Mouse (Mus musculus) megakaryocyte, embryonic 14.5 days (primary cell): ENCODE data around the gene Il6ra. TPM values are rescaled to one million over a fixed set of nuclear protein-coding genes. Genes with fewer than 3 reads are reported as not detected.
"Not testable (repeated sequence)": the region's sequence is repeated elsewhere in the genome, so short reads cannot be mapped to it uniquely, and the experiment has no call there.

Source experiments
- H3K27me3 ChIP-seq: replicated peaks from 2 replicates; pipeline ENCODE3; 2012; ENCODE audit warnings: inconsistent platforms
- H3K36me3 ChIP-seq: replicated peaks from 2 replicates; pipeline ENCODE3; 2012; ENCODE audit warnings: low read length, inconsistent platforms, mixed read lengths
- H3K4me1 ChIP-seq: 2 replicates; pipeline ENCODE4 v1.6.1; 2012; ENCODE audit warnings: inconsistent platforms
- H3K4me3 ChIP-seq: replicated peaks from 2 replicates; pipeline ENCODE3; 2012; ENCODE audit warnings: moderate library complexity, mild to moderate bottlenecking, inconsistent platforms
- H3K9me3 ChIP-seq: 2 replicates; pipeline ENCODE4 v1.6.1; 2012; ENCODE audit warnings: inconsistent platforms
- FLI1 ChIP-seq: IDR thresholded peaks from 2 replicates; pipeline ENCODE4 v1.6.1; 2012; ENCODE audit warnings: low read length, inconsistent platforms, mixed read lengths
- GATA1 ChIP-seq: IDR thresholded peaks from 3 replicates; pipeline ENCODE4 v1.6.1; 2012; ENCODE audit warnings: mixed read lengths, low read length, inconsistent platforms, borderline replicate concordance
- polyA plus RNA-seq: library from polyadenylated mRNA; stranded (reverse); fragments of >175 nt; gene quantifications from 2 replicates; pipeline ENCODE4 v1.2.3, GENCODE M21; 2012; ENCODE audit warnings: low replicate concordance; ENCODE audit not compliant: insufficient read depth

Gene Il6ra
- polyA plus RNA-seq, 1 experiment = 6.3 TPM

DNA sequence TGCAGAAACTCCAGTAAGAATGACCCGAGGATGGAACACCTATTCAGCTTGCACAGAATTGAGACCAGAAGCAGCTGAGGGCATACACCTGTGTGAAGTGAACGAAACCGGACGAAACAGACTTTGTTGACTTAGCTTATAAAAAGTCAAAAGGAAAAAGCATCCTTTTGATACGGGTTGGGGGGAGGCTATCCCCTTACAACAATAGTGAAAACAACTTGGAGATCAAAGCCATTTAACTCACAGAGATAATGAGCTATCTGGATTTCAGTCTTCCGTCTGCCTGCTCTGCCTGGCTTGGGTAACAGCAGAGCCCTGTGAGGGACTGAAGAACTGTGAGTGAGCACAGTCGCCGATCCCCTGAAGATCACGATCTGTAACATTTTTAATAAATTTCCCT, 44.0 kb downstream of the Il6ra start:
- Histone ChIP-seq H3K9me3 (peaks cover 14% of the 10 kb centered on the region), H3K4me3 (no peak overlapping the region), H3K27me3 (peaks cover 57% of the 10 kb centered on the region), H3K4me1 (peaks cover 36% of the 10 kb centered on the region), H3K36me3 (peaks cover 34% of the 10 kb centered on the region)
- no peak for TF ChIP-seq GATA1
- no peak for TF ChIP-seq FLI1

DNA sequence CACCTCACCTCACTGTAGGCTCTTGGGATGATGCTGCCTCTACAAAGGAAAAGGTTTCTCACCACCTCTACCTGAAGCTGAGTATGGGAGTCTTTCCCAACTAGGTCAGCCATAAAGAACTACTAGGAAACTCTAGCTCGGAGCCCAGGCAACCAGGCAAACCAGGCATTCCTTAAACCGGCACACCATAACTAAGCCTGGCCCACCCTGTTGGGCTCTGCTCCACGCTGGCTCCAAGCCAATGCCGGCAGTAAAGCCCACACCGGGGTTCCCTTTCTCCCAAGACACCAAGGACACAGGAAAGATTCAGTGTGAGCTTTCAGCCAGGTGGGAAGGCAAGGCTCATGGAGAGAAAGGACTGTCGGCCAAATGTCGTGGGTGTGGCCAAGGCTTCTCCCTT, 44.6 kb downstream of the Il6ra start:
- Histone ChIP-seq H3K4me1 (peaks cover 42% of the 10 kb centered on the region), H3K36me3 (peaks cover 28% of the 10 kb centered on the region), H3K4me3 (no peak overlapping the region), H3K27me3 (peaks cover 57% of the 10 kb centered on the region), H3K9me3 (peaks cover 12% of the 10 kb centered on the region)
- TF ChIP-seq GATA1 (no peak), FLI1 (no peak)

DNA sequence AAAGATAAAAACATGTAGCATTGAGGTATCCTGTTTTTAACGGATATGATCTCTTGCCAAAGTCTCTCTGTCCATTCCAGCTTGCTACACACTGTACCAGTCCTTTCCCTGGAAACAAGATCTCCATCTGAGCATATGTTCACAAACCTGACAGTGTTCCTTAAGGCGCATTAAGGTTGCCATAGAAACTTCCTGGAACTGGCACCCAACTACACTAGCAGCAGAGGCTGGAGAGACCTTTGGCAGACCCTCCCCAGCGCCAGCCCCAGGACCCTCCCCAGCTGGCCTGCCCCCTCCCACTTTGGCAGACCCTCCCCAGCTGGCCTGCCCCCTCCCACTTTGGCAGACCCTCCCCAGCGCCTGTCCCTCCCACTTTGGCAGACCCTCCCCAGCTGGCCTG, 45.3 kb downstream of the Il6ra start:
- peaks cover 22% of the 10 kb centered on the region for H3K36me3 ChIP-seq
- H3K9me3 ChIP-seq = peaks cover 5% of the 10 kb centered on the region
- peaks cover 53% of the 10 kb centered on the region for H3K27me3 ChIP-seq
- no peak for TF ChIP-seq GATA1
- TF ChIP-seq FLI1 = no peak
- no peak overlapping the region for H3K4me3 ChIP-seq
- H3K4me1 ChIP-seq = peaks cover 43% of the 10 kb centered on the region

DNA sequence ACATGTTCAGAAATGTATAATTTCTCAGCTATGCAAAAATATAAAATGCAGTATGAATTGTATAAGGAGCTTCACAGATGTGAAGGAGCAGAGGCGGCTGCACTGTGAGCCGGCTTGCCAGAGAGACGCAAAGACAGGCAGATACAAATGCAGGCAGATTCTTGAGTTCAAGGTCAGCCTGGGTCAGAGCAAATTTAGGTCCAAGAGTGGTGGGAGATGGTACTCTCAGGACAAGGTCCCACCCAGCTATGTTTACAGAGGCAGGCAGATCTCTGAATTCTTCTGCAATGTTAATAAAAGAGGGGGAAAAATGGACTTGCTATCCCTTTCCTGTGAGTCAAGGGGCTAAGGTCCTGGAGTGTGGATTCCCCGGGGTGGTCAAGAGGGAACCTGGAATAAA, 47.2 kb downstream of the Il6ra start:
- H3K9me3 ChIP-seq = no peaks in the 10 kb centered on the region
- TF ChIP-seq FLI1 (no peak), GATA1 (no peak)
- H3K36me3 ChIP-seq = peaks cover 8% of the 10 kb centered on the region
- peaks cover 48% of the 10 kb centered on the region for H3K27me3 ChIP-seq
- H3K4me1 ChIP-seq = peaks cover 45% of the 10 kb centered on the region
- H3K4me3 ChIP-seq = no peak overlapping the region

DNA sequence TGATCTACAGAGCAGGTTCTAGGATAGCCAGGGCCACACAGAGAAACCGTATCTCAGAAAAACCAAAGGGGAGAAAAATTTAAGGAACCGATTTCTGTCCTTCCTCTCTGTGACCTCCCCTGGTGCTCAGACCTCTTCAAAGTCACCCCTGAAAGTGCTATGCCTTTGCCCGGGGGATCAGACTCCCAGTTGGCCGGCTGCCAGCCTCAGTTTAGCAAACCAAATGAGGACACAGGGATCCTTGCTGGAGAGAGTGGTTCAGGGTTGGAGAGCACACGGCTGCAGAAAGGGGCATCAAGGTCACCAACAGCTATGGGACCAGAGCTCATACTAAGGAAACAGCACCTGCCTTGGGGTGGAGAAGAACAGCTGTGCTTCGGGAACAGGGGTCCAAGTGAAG, 48.0 kb downstream of the Il6ra start:
- no peak overlapping the region for H3K4me3 ChIP-seq
- TF ChIP-seq FLI1 (no peak), GATA1 (no peak)
- no peaks in the 10 kb centered on the region for H3K9me3 ChIP-seq
- H3K27me3 ChIP-seq = peaks cover 48% of the 10 kb centered on the region
- H3K36me3 ChIP-seq = peaks cover under 1% of the 10 kb centered on the region
- peaks cover 44% of the 10 kb centered on the region for H3K4me1 ChIP-seq

DNA sequence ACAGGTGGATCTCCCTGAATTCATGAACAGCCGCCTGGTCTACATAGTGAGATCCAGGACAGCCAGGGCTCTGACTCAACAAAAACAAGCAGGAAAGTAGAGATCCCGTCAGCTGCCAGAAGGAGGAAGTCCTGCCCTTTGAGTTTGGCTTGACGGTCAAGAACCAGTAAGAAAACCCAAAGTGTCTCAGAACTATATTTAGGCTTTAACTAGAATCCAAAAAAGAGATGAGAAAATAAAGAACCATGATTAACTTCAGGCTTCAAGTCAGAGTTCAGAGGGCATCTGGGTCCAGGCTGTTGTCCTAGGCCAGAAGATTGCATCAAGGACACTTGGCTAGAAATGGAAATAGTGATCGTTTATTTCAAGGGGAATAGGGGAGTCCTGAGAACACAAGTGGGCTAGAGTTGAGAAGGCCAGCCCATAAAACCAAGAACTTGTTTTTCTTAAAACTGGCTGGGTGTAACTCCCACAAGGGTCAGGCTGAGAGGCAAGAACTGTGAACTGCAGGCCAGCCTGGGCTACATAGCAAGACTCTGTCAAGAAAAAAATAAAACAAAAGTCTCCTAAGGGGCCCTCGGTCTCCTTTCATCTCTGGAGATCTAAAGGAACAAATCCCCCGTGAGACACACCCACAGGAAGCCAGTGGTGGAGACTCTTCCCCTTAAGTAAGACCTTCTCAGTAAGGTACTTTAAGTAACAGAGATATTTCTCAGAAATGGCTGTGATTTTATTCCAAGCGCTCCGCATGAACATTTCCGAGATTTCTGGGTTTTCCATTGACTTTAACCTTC, 49.1 kb downstream of the Il6ra start:
- Histone ChIP-seq H3K4me3 (peak overlapping the region; percentile 70), H3K36me3 (no peaks in the 10 kb centered on the region), H3K9me3 (no peaks in the 10 kb centered on the region), H3K4me1 (peaks cover 40% of the 10 kb centered on the region), H3K27me3 (peaks cover 48% of the 10 kb centered on the region)
- TF ChIP-seq GATA1 = no peak
- no peak for TF ChIP-seq FLI1

DNA sequence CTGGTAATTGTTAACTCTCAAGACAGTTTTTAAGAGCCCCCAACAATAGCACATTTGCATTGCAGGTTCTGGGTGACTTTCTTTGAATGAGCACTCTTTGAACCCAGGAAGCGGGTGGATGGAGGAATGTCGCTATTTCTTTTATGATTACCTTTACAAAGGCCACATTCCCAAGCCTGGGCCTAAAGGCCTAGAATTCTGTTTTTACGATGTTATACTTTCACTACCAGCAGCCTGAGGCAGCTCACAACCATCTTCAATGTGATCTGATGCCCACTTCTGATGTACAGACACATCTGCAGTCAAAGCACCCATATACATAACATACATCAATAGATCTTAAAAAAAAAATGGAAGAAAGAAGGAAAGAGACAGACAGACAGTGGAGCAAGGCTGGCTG, 49.7 kb downstream of the Il6ra start:
- H3K4me1 ChIP-seq = peaks cover 43% of the 10 kb centered on the region
- peak overlapping the region; percentile 70 for H3K4me3 ChIP-seq
- H3K27me3 ChIP-seq = peaks cover 45% of the 10 kb centered on the region
- not testable (repeated sequence) for H3K36me3 ChIP-seq, H3K9me3 ChIP-seq

DNA sequence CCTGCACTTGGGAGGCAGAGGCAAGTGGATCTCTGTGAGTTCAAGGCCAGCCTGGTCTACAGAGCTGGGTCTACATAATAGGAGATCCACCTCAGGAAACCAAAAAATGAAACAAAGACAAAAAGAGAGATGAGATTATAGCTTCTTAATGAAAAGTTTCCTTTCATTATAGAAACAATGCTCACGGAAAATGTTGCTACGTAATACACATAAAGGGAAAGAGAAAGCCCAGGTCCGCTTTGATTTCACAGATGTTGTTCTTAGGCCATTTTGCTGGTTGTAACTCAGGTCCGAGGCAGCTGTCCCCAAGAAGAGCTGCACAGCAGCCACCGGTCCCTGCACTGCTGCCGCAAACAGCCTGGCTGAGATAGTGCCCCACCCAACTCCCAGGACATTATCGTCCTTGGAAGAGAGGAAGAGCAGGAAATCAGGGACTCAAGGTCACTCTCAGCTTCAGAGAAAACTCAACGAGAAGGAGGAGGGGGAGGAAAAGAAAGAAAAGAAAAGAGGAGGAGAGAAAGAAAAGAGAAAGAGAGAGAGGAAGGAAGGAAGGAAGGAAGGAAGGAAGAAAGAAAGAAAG, 50.7 kb downstream of the Il6ra start:
- no peaks in the 10 kb centered on the region for H3K36me3 ChIP-seq
- H3K4me3 ChIP-seq = no peak overlapping the region
- H3K4me1 ChIP-seq = peaks cover 43% of the 10 kb centered on the region
- peaks cover 4% of the 10 kb centered on the region for H3K9me3 ChIP-seq
- H3K27me3 ChIP-seq = peaks cover 41% of the 10 kb centered on the region
- TF ChIP-seq GATA1 (no peak), FLI1 (no peak)

DNA sequence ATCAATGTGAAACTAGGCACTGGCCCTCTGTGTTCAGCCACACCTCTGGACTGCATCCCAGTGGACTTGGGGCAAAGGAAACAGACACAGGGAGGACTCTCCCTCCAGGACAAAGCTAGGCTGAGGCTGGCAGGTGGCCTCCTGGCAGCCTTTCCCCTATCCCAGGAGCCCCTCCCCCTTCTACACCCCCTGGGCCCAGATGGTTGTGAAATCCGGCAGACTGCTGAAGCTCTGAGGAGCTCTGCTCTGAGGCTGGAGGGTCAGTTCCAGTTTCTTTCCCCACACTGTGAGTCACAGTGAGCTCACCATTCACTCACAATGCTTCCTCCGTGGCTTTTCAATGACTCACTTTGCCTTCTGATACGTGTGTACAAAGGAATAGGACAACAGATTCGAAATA, 51.9 kb downstream of the Il6ra start:
- Histone ChIP-seq H3K27me3 (peaks cover 38% of the 10 kb centered on the region), H3K9me3 (peaks cover 7% of the 10 kb centered on the region), H3K4me1 (peaks cover 43% of the 10 kb centered on the region), H3K4me3 (peak overlapping the region; percentile 5), H3K36me3 (no peaks in the 10 kb centered on the region)
- TF ChIP-seq FLI1 = no peak
- no peak for TF ChIP-seq GATA1

DNA sequence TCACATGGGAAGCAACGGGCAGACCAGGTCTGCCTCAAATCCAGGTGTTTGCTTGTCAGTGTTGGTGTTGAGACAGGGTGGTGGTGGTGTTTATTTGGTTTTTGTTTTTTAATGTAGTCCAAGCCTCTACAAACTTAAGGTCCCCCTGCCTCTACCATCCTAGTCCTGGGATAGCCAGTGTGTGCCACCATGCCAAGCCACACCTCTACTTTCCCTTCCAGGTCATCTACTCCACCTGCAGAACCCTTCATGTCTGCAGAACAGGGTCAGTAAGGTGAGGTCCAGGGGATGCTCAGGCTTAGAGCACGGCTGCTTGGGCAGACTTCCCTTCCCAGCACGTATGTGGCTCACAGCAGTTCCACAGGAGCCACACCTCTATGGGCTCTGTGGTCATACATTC, 52.7 kb downstream of the Il6ra start:
- H3K9me3 ChIP-seq = peaks cover 7% of the 10 kb centered on the region
- peaks cover 39% of the 10 kb centered on the region for H3K27me3 ChIP-seq
- H3K4me1 ChIP-seq = peaks cover 42% of the 10 kb centered on the region
- no peak overlapping the region for H3K4me3 ChIP-seq
- TF ChIP-seq GATA1 (no peak), FLI1 (no peak)
- H3K36me3 ChIP-seq = no peaks in the 10 kb centered on the region
